Mouse (Mus musculus): ENCODE data around the gene Col5a1. TPM values are rescaled to one million over a fixed set of nuclear protein-coding genes. Genes with fewer than 3 reads are reported as not detected.

Col5a1 gene
- polyA plus RNA-seq, 1 experiment: 3.8 TPM

DNA sequence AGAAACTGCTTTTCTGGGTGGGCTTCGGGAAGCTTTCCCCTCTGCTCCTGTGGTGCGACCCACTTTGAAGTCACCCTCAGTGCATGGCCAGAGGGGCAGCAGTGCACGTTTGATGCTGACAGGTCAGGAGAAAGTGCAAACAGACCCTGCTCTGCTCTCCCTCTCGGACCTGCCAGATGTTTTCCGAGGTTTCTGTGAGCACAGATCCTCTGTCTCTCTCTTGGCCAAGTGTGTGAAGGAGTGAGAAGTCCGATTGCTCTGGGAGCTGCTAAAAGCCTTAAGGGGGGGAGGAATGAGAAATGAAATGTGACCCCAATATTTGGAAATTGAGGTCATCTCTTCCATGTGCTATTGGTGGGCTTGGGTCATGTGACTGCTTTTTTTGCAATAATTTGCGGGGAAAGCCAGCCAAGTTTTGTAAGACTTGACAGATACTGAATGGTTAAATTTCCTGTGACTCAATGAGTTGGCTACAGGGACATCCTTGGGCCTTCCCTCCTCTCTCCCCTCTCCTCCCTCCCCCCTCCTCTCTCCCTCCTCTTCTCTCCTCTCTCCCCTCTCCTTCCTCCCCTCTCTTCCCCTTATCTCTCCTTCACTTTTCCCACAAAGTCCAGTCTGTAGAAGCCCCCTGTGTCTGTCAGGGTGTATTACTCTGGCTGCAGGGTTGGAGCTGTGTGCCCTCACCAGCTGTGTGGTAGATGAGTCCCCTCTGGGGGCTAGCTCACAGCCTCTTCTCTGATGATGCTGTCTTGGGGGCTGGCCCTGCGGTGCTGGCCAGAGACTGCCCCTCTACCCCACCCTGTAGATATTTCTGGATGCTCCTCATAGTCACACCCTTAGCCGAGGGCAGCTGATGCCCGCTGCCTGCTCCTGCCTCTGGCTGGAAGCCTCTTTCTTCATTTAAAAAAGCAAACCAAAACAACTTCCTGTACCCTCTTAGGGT is 2.6 kb downstream of the Col5a1 start:
- 0 out of 2 replicates have a peak, but pooled peaks cover 8% of the 10 kb centered on the region for H3K4me1 ChIP-seq (replicated peaks; ENCODE audit: control insufficient read depth, insufficient read depth, low read length)
- no peaks in the 10 kb centered on the region for H3K36me3 ChIP-seq (ENCODE audit: control insufficient read depth, insufficient read depth, low read length)
- no peak overlapping the region for H3K4me3 ChIP-seq (ENCODE audit: control insufficient read depth, insufficient read depth, low read length)
- H3K27me3 ChIP-seq (ENCODE audit: control insufficient read depth, insufficient read depth, low read length): peaks cover 13% of the 10 kb centered on the region
- 25% methylated on average over 10 of the region's 10 CpGs for WGBS
- no peak for DNase-seq
- no peak overlapping the region for H3K27ac ChIP-seq (ENCODE audit: control insufficient read depth, insufficient read depth, low read length)
- no peak for TF ChIP-seq CTCF (IDR thresholded peaks at IDR 0.05; ENCODE audit: borderline replicate concordance, control insufficient read depth, extremely low read depth, insufficient read depth, low read length, poor library complexity)

GRCm38 (mm10) chr2:27891922-27892541 is 5.8 kb downstream of the Col5a1 start:
- TF ChIP-seq CTCF (IDR thresholded peaks at IDR 0.05; ENCODE audit: borderline replicate concordance, control insufficient read depth, extremely low read depth, insufficient read depth, low read length, poor library complexity): no peak
- no peak for TF ChIP-seq POLR2A (IDR thresholded peaks at IDR 0.05; ENCODE audit: control insufficient read depth, extremely low read depth, insufficient read depth, low read length, poor library complexity)
- Histone ChIP-seq H3K27me3 (ENCODE audit: control insufficient read depth, insufficient read depth, low read length) (peaks cover 5% of the 10 kb centered on the region; the same call in 1 of the 2 replicates), H3K36me3 (ENCODE audit: control insufficient read depth, insufficient read depth, low read length) (no peaks in the 10 kb centered on the region), H3K4me1 (replicated peaks; ENCODE audit: control insufficient read depth, insufficient read depth, low read length) (no peaks in the 10 kb centered on the region), H3K27ac (ENCODE audit: control insufficient read depth, insufficient read depth, low read length) (no peak overlapping the region), H3K4me3 (ENCODE audit: control insufficient read depth, insufficient read depth, low read length) (no peak overlapping the region)
- no peak for DNase-seq
- 94% methylated on average over 7 of the region's 7 CpGs for WGBS

- Histone ChIP-seq H3K27ac (ENCODE audit: control insufficient read depth, insufficient read depth, low read length) (no peak overlapping the region), H3K36me3 (ENCODE audit: control insufficient read depth, insufficient read depth, low read length) (no peaks in the 10 kb centered on the region), H3K4me3 (ENCODE audit: control insufficient read depth, insufficient read depth, low read length) (no peak overlapping the region), H3K4me1 (replicated peaks; ENCODE audit: control insufficient read depth, insufficient read depth, low read length) (no peaks in the 10 kb centered on the region), H3K27me3 (ENCODE audit: control insufficient read depth, insufficient read depth, low read length) (peaks cover 1% of the 10 kb centered on the region; the same call in 1 of the 2 replicates)
- no peak for DNase-seq
- 94% methylated on average over 12 of the region's 12 CpGs for WGBS
- no peak for TF ChIP-seq POLR2A (IDR thresholded peaks at IDR 0.05; ENCODE audit: control insufficient read depth, extremely low read depth, insufficient read depth, low read length, poor library complexity)
- TF ChIP-seq CTCF (IDR thresholded peaks at IDR 0.05; ENCODE audit: borderline replicate concordance, control insufficient read depth, extremely low read depth, insufficient read depth, low read length, poor library complexity): no peak
Measured at GRCm38 (mm10) chr2:27893015-27893414, 6.8 kb downstream of the Col5a1 start.

GRCm38 (mm10) chr2:27894986-27895385 is 8.8 kb downstream of the Col5a1 start:
- H3K27ac ChIP-seq (ENCODE audit: control insufficient read depth, insufficient read depth, low read length): no peak overlapping the region
- H3K4me3 ChIP-seq (ENCODE audit: control insufficient read depth, insufficient read depth, low read length): no peak overlapping the region
- TF ChIP-seq CTCF (IDR thresholded peaks at IDR 0.05; ENCODE audit: borderline replicate concordance, control insufficient read depth, extremely low read depth, insufficient read depth, low read length, poor library complexity) (no peak), POLR2A (IDR thresholded peaks at IDR 0.05; ENCODE audit: control insufficient read depth, extremely low read depth, insufficient read depth, low read length, poor library complexity) (no peak)
- no peaks in the 10 kb centered on the region for H3K27me3 ChIP-seq (ENCODE audit: control insufficient read depth, insufficient read depth, low read length)
- DNase-seq: no peak
- H3K4me1 ChIP-seq (replicated peaks; ENCODE audit: control insufficient read depth, insufficient read depth, low read length): no peaks in the 10 kb centered on the region
- WGBS: 86% methylated on average over 5 of the region's 5 CpGs
- no peaks in the 10 kb centered on the region for H3K36me3 ChIP-seq (ENCODE audit: control insufficient read depth, insufficient read depth, low read length)

DNA sequence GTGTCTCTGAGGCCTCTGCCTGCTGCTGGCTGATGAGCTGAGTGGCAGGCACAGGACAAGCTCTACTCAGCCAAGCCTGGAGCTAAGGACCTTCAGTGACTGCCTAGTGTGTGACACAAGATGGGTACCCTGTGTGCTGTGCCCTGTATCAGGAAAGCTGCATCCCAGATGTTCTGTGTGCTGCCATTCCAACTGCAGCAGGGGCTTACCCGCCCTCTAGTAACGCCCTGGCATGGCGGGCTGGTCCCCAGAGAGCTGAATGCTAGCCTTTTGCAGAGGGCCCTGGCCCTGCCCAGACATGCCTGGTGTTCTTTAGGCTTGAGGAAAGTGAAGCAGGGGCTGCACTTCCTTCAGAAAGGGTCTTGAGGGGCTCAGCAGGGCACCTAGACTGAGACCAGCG is 9.4 kb downstream of the Col5a1 start:
- DNase-seq: no peak
- Histone ChIP-seq H3K4me1 (replicated peaks; ENCODE audit: control insufficient read depth, insufficient read depth, low read length) (no peaks in the 10 kb centered on the region), H3K27me3 (ENCODE audit: control insufficient read depth, insufficient read depth, low read length) (no peaks in the 10 kb centered on the region), H3K36me3 (ENCODE audit: control insufficient read depth, insufficient read depth, low read length) (no peaks in the 10 kb centered on the region), H3K4me3 (ENCODE audit: control insufficient read depth, insufficient read depth, low read length) (no peak overlapping the region), H3K27ac (ENCODE audit: control insufficient read depth, insufficient read depth, low read length) (no peak overlapping the region)
- 89% methylated on average over 4 of the region's 4 CpGs for WGBS
- no peak for TF ChIP-seq CTCF (IDR thresholded peaks at IDR 0.05; ENCODE audit: borderline replicate concordance, control insufficient read depth, extremely low read depth, insufficient read depth, low read length, poor library complexity)
- no peak for TF ChIP-seq POLR2A (IDR thresholded peaks at IDR 0.05; ENCODE audit: control insufficient read depth, extremely low read depth, insufficient read depth, low read length, poor library complexity)

GRCm38 (mm10) chr2:27897161-27897560 is 10.9 kb downstream of the Col5a1 start:
- Histone ChIP-seq H3K4me1 (replicated peaks; ENCODE audit: control insufficient read depth, insufficient read depth, low read length) (no peaks in the 10 kb centered on the region), H3K27me3 (ENCODE audit: control insufficient read depth, insufficient read depth, low read length) (no peaks in the 10 kb centered on the region), H3K36me3 (ENCODE audit: control insufficient read depth, insufficient read depth, low read length) (no peaks in the 10 kb centered on the region), H3K4me3 (ENCODE audit: control insufficient read depth, insufficient read depth, low read length) (no peak overlapping the region), H3K27ac (ENCODE audit: control insufficient read depth, insufficient read depth, low read length) (no peak overlapping the region)
- TF ChIP-seq POLR2A (IDR thresholded peaks at IDR 0.05; ENCODE audit: control insufficient read depth, extremely low read depth, insufficient read depth, low read length, poor library complexity): no peak
- TF ChIP-seq CTCF (IDR thresholded peaks at IDR 0.05; ENCODE audit: borderline replicate concordance, control insufficient read depth, extremely low read depth, insufficient read depth, low read length, poor library complexity): no peak
- WGBS: 75% methylated on average over 6 of the region's 6 CpGs
- no peak for DNase-seq

Data from thymus, adult 2 months (tissue).